Mouse (Mus musculus): ENCODE results near the gene Pa2g4. TPM values are rescaled to one million over a fixed set of nuclear protein-coding genes. Genes with fewer than 3 reads are reported as not detected.
"Not testable (repeated sequence)": the region's sequence is repeated elsewhere in the genome, so short reads cannot be mapped to it uniquely, and the experiment has no call there.

Gene Pa2g4
- total RNA-seq, 2 experiments from 2014 or later, result 43.1 to 46.0 TPM

GRCm38 (mm10) chr10:128579298-128579697 lies 13.5 kb upstream of the Pa2g4 start:
- no peak for DNase-seq

- DNase-seq, result no peak
Measured at GRCm38 (mm10) chr10:128578330-128578729, 12.5 kb upstream of the Pa2g4 start.

GRCm38 (mm10) chr10:128575063-128575462 lies 9.3 kb upstream of the Pa2g4 start:
- DNase-seq, result no peak

GRCm38 (mm10) chr10:128565206-128565787 lies 490 bp downstream of the Pa2g4 start:
- peak in 1 of 2 experiments; percentile 19 for DNase-seq

GRCm38 (mm10) chr10:128563544-128563943 lies 2.2 kb downstream of the Pa2g4 start:
- DNase-seq, result no peak

- DNase-seq, result no peak
Measured at GRCm38 (mm10) chr10:128556963-128557362, 8.8 kb downstream of the Pa2g4 start.

- DNase-seq, result no peak
Measured at GRCm38 (mm10) chr10:128556286-128556685, 9.5 kb downstream of the Pa2g4 start.

GRCm38 (mm10) chr10:128555567-128555966 lies 10.2 kb downstream of the Pa2g4 start:
- DNase-seq, result not testable (repeated sequence)

GRCm38 (mm10) chr10:128550144-128550823 lies 15.5 kb downstream of the Pa2g4 start:
- not testable (repeated sequence) for DNase-seq

- peak; percentile 18 to 36 for DNase-seq
Measured at GRCm38 (mm10) chr10:128549682-128550057, 16.1 kb downstream of the Pa2g4 start.

GRCm38 (mm10) chr10:128548947-128549681 lies 16.7 kb downstream of the Pa2g4 start, which contains the start of gene Rpl41:
Gene Rpl41 (minus strand): TSS chr10:128549305.
- peak; percentile 95 to 98 for DNase-seq

GRCm38 (mm10) chr10:128548051-128548791 lies 17.6 kb downstream of the Pa2g4 start:
- not testable (repeated sequence) for DNase-seq

- peak; percentile 94 to 98 for DNase-seq
Measured at GRCm38 (mm10) chr10:128547361-128548032, 18.3 kb downstream of the Pa2g4 start, which contains the start of gene Zc3h10. Gene Zc3h10 (minus strand): TSS chr10:128547774.

- DNase-seq, result no peak
Measured at GRCm38 (mm10) chr10:128546787-128547186, 19.0 kb downstream of the Pa2g4 start.

- peak; percentile 47 to 66 for DNase-seq
Measured at GRCm38 (mm10) chr10:128546361-128546760, 19.4 kb downstream of the Pa2g4 start.

GRCm38 (mm10) chr10:128545570-128545898 lies 20.3 kb downstream of the Pa2g4 start:
- DNase-seq, result no peak

- DNase-seq, result no peak
Measured at GRCm38 (mm10) chr10:128544674-128545569, 20.9 kb downstream of the Pa2g4 start.

- no peak for DNase-seq
Measured at GRCm38 (mm10) chr10:128544151-128544657, 21.6 kb downstream of the Pa2g4 start.

- DNase-seq, result no peak
Measured at GRCm38 (mm10) chr10:128543100-128543499, 22.7 kb downstream of the Pa2g4 start.

- DNase-seq, result no peak
Measured at GRCm38 (mm10) chr10:128538340-128538870, 27.4 kb downstream of the Pa2g4 start.
